Mouse (Mus musculus): Measurements from ENCODE around the gene Reep3.
A peak's percentile ranks its signal among the peaks of the same experiment; 100 is the strongest.

Gene Reep3

DNA sequence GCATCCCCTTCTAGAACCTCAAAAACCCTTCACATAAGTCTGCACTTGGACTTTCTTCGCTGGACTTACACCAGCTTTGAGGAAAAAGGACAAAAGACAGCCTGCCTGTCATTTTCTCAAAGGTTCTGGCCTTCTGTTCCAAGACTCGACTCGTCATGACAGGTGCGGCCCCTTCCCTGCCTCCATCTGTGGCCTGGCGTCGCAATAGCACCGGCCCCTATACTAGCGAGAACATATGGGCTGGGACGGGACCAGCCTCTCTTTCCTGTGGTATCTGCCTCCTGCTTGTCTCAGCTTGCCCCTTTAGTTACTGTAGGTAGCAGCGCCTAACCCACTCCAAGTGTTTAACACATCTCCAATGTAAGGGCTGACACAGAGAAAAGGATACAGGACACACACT lies 11.6 kb downstream of the Reep3 start:
- DNase-seq (ENCODE audit: extremely low read depth, insufficient read length, low spot score) = no peak

DNA sequence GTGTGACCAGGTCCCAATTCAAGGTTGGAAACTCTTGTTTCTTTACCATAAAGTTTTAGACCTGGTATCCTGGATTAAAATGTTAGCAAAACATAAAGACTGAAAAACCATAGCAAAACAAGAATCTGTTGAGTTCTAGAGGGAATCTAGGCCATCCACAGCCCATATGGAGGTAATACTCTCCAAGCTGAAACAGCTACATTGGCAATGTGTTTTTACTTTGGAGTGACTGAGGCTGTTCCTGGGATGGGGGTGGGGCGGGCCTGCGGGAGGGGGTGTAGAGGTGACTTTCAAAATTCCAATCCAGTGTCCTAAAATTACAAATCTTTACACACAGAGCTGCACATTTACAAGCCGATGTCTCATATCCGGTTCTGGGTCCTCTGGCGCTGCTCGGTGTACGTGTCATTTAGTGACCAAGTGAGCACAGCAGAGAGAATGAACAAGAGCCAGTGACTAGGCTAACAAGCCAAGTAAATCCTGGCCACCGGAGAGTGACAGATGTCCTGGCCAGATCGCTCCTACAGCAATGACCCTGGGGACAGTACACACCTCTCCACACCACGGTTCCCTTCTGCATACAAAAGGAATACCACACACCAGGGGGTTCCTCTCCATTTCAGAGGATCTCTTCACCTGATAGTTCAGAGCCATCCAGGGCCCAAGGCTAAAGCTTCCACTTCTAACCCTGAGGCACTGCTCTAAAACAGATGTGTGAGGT lies 13.1 kb downstream of the Reep3 start:
- peak; percentile 62 for DNase-seq (ENCODE audit: extremely low read depth, insufficient read length, low spot score)

DNA sequence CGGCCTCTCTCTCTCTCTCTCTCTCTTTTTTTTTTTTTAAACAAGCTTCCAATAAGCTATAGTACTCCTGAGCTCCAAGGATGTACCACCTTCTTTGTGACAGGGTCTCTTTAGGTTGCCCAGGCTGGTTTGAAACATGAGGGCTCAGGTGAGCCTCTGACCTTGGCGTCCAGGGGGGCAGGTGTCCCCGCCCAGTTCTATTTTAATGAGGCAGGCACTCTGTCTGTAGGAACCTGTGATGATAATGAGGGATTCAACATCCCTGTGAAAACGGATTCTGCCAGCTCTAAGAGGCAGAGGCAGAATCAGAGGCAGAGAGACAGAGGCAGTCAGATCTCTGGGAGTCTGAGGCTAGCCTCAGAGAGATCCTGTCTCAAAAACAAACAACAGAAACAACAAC lies 14.2 kb downstream of the Reep3 start:
- no peak for DNase-seq (ENCODE audit: extremely low read depth, insufficient read length, low spot score)

DNA sequence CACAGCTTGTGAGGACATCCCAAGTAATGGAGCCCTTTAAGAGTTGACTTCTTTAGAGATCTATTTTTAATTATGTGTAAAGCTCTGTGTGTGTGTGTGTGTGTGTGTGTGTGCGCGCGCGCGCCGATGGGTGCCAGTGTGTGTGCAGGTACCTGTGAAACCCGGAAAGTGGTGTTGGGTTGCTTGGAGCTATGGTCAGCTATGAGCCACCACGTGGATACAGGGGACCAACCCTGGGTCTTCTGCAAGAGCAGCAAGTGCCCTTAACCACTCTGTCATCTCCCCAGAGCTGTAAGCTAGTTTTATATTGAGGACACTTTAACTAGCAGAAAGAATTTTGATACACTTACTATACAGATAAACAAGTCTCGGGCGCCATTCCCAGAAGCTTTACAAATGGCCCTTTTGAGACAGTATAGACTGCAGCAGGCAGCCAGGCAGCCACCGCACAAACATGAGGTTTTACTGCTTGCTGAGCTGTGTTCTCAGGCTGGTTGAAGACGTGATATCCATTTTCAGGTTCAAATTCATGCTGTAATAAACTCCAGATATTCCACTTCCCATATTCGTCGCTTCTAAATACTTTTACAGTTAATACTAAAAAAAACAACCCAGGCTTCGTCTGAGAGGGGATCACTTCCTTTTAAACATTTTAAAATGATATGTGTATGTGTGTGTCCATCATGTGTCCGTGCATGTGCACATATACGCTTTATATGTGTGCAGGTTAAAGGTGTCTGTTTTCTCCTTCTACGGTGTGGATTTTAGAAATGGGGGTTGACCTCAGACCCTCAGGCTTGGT lies 15.3 kb downstream of the Reep3 start:
- DNase-seq (ENCODE audit: extremely low read depth, insufficient read length, low spot score) = no peak

DNA sequence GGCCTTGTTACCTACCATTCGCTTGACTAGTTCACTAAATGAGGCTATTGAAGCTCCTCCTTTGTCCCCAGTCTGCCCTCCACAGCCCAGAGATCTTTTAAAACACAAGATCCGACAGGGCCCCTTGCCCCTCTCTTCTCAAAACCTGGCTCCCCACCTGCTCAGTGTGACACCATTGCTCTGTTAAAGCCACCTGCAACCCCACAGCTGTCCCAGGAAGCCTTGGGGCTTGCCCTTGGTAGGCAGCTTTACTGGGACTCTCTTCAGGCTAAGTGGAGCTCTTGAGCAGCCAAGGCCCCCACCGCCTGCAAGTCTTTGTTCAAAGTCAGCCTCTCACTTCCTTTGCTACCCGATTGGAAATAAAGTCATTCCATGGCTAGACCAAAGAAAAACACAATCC lies 17.7 kb downstream of the Reep3 start:
- DNase-seq (ENCODE audit: extremely low read depth, insufficient read length, low spot score) = no peak

DNA sequence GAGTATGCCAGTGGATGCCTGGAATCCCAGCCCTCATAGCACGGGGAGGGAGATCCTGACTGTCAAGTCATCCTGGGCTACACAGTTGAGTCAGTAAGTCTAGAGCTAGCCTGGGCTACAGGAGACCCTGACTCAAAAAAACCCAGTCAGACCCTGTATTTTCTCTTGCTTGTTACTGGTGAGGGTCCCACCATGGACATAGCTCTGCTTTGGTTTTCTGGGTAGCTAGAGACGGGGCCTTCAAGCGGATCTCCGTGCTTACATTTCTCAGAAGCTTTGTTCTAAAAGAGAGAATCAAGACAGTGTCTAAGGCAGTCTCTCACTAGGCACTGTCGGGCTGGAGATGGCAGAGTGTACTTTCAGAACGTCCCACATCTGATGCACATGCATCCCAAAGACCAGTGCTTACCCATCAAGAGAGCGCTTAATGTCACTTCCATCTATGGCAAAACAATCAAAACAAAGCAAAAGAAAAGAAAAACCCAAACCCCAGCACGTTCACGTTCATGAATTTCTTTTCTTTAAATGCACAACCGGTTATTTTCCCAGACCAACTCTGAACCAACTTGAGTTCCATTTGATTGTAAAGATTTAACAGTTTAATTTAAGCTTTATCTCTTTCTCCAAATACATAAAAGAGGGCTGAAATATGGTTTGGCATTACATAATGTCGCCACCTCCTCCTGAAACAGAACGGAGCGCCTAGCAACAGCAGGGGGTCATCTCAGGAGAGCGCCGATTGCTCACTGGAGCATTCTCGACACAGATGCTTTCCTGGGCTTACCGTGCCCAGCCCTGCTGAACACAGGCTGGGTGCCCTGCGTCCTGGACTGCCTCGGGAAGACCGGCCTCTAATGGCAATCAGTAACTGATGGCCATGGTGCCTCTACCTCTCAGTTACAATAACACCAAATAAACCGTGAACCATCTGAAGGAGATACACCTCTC lies 20.5 kb downstream of the Reep3 start:
- DNase-seq (ENCODE audit: extremely low read depth, insufficient read length, low spot score) = no peak

DNA sequence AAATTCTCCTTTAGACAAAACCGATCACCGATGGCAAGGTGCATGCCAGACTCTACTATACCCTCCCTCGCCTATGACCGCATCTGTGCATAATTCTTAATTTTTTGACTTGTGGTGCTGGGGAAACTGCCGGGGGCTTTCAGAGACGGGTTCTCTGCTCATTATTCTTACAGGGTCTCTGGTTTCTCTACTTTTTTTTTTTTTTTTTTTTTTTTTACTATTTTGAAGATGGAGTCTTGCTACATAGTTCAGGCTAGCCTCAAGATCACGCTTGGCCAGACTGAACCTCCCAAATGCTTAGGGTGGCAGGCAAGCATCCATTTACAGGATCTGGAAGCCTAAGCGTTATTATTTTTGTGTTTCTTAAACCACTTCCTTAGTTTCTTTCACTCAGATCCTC lies 23.2 kb downstream of the Reep3 start:
- DNase-seq (ENCODE audit: extremely low read depth, insufficient read length, low spot score) = no peak

DNA sequence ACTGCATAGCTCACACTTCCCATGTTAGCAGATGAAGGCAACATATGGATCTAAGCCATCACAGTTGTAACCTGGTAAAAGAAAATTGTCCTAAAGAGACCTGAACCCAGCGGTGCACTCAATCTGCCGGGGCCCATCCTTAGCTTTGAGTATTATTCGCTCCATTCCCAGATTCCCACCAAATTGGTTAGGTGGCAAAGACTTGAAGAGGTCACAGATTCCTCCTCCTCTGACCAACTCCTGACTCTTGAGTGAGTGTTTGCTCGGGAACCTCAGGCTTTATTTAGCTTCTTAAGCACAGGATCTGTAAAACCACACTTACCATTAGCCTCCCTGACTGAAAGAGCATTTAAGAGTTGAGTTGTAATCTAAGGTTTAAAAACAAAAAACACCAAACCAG lies 24.1 kb downstream of the Reep3 start:
- DNase-seq (ENCODE audit: extremely low read depth, insufficient read length, low spot score) = no peak

DNA sequence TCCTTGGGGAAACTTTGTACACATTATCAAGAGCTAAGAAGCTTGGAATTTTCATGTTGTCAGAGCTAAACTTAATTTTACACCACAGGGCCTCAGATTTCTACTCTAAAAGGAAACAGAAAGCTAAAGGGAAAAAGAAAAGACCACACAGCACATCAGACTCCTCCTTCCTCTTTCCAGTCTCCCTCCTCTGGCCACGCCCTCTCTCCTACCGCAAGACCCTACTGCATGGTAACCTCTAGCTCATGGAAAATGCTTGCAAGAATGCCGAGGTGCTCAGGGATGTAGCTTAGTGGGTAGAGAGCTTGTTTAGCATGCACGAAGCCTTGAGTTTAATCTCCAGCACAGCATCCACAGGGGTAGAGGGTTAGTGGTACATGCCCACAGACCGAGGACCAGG lies 24.9 kb downstream of the Reep3 start:
- no peak for DNase-seq (ENCODE audit: extremely low read depth, insufficient read length, low spot score)

DNA sequence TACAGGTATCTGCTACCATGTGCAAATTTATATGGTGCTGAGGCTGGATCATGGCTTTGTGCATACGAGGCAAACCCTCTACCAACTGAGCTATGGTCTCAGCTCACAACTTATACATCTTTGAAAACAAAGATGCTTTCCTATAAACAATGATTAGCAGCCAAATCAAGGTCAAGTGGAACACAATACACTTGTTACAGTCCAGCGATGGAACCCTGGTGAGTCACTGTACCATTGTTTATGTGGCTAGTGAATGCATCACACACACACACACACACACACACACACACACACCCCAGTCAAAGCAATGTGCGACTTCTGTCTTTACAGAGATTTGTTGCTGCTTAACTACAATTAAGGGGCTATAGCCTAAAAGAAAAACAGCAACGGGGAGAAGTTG lies 25.4 kb downstream of the Reep3 start:
- no peak for DNase-seq (ENCODE audit: extremely low read depth, insufficient read length, low spot score)

DNA sequence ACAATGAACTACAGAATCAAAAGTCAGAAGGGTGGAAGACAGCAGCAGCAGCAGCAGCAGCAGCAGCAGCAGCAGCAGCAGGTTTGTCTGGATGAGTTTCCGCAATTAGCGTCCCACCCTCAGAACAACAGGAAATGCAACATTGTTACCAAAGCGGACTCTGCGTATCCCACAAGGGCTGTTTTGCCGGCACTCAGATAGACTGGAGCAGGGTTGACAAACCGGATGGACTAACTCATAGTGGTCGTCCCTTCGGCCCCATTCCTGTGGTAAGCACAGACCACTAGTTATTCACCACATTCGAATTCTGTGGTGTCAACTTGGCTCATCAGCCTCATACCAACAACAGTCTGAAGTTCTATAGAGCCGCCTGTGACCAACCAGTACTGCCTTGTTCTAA lies 27.7 kb downstream of the Reep3 start:
- peak; percentile 20 for DNase-seq (ENCODE audit: extremely low read depth, insufficient read length, low spot score)

DNA sequence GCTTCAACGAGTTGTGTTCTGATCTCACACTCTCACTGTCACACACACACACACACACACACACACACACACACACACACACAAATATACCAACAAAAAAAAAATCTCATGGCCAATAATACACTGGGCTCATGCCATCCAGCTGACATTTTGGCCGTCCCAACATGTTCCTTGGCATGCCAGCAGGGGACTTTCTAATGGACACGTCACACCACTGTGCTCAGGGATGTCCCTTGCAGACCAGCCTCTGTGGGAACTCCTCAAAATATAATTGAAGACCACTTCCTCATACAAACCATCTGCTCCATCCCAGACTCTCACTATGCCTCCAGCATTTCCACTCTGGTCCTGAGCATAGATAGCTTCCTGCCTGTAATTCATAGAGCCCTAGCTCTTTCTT lies 30.3 kb downstream of the Reep3 start:
- DNase-seq (ENCODE audit: extremely low read depth, insufficient read length, low spot score) = no peak

DNA sequence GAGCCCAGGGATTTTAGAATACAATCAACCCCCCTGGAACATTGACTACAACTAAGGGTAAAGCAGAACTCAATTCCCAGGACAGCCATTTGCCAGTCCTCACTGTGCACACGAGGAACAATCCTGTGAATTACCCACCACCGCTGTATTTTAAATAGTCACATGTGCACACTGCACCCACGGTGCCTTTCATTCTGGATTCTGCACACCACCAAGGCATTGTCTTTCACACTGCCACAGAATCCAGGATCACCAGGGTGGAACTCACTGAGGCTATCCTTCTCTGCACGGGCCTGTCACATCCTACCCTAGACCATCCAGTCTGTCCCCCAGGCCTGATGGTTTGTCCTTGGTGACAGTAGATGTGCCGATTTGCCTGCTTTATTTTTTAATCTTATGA lies 30.8 kb downstream of the Reep3 start:
- no peak for DNase-seq (ENCODE audit: extremely low read depth, insufficient read length, low spot score)

DNA sequence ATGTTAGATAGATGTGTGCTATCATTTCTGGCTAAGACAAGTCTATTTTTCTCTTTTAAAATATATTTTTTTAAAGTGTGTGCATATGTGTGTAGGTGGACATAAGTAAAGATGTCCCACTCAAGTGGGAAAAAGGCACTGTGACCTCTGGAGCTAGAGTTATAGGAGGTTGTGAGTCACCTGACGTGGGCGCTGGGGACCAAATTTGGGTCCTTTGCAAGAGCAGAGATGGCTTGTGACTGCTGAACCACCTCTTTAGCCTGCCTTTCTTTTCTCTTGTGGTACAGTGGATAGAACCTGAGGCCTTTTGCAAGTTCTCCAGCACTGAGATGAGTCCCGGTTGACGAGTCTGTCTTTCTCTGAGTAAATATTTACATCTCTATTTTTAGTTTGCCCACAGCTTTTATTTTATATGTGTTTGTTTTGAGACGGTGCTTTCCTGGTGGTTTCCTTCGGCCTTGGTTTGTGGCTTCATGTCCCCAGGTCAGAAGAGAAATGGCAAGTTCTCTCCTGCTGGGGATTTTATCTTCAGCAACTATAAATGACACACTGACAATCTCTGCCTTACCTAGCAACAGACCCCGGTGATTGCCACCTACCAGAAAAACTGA lies 31.4 kb downstream of the Reep3 start:
- DNase-seq (ENCODE audit: extremely low read depth, insufficient read length, low spot score) = no peak

DNA sequence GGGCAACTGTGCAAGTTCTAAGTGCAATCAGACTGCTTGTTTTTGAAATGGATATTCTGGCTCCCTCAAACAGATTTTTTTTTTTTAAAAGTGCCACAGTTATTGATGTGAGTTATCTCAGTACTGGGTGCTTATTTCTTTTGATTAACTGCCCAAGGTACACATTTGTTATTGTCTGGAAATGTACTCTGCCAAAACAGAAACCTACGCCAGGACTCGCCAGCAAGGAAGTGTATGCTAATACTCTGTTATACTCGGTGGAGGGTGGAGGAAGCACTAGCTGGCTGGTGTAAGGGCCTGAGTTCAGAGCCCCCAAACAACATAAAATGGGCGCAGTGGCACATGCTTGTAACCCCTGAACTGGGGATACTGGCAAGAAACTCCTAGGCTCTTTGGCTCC lies 34.9 kb downstream of the Reep3 start:
- no peak for DNase-seq (ENCODE audit: extremely low read depth, insufficient read length, low spot score)

DNA sequence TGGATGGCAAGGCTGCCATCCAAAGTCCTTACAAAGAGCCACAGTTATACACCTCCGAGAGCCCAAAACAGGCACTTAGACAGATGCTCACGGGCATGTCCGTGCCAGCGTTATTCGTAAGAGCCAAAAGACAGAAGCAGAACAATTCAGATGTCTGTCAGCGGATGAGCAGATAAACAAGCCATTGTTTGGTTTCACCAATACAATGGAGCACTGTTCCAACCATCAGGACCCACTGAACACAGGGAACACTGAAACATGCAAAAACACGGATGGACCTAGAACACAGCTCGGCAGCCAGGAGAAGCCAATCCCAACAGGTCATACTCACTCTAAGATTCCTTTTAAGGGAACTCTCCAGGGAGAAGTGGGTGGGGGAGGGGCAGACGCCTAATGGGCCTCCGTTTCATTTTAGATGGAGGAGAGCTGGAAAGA lies 35.4 kb downstream of the Reep3 start:
- DNase-seq (ENCODE audit: extremely low read depth, insufficient read length, low spot score) = no peak

DNA sequence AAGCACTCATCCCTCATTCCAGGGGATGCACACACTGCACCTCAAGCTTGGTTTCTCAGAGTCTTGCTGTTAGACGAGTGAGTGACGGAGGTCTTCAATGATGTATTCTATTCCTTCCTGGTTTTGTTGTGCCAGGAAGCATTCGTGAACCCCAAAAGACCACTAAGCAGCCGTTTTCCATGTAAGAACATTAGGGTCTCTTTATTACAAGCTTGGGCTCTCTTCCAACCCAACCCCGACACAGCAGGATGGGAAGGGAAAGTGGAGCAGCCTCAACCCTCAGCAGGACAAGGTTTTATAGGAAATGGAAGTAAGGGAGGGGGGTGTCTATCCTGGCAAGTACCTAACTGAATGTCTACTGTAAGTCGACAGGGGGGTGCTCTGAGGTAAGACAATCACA lies 38.0 kb downstream of the Reep3 start:
- no peak for DNase-seq (ENCODE audit: extremely low read depth, insufficient read length, low spot score)

DNA sequence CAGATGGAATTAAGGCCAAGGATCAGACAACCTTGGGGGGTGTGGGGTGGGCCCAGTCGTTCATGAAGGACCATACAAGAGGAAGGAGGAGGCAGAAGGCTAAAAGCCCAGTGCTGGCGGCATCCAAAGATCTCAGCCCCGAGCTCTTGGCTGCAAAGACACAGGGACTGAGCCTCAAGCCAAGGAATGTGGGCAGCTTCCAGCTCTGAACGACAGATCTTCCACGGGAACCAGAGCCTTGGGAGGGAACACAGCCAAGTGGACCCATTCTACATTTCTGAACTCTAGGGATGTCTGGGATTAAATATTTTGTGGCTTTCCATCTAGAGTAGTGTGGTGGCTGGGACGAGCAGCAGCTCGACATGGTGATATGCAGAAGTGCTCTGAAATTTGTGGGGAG lies 38.4 kb downstream of the Reep3 start:
- peak; percentile 25 for DNase-seq (ENCODE audit: extremely low read depth, insufficient read length, low spot score)

DNA sequence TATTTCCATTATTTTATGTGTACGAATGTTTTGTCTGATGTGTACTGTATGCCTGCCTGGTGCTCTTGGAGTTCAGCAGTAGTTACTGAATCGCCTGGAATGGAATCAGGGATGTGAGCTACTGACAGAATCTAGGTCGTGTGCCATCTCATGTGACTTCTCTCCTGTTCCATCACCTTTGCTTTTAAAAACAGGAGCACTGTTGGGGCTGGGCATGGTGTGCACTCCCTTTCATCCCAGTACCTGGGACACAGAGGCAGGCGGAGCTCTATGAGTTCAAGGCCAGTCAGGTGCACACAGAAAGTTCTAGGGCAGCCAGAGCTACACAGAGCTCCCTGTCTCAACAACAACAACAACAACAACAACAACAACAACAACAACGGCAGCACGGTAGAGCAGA lies 39.0 kb downstream of the Reep3 start:
- DNase-seq (ENCODE audit: extremely low read depth, insufficient read length, low spot score) = no peak

DNA sequence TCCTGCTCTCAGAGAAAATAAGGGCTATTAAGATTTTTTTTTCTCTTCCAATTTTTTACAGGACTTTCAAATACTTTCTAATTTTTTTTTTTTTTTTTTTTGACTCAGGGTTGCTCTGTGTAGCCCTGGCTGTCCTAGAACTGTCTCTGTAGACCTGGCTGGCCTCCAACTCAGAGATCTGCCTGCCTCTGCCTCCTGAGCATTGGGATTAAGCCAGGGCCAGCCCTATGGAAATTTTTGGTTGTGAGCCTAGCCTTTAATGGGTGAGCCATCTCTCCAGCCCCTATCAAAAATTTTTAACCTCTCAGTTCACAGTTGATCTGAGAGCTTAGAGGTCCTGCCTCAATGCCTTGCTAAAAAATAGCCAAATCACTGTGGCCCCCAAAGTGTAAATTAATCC lies 39.5 kb downstream of the Reep3 start:
- DNase-seq (ENCODE audit: extremely low read depth, insufficient read length, low spot score) = no peak
